Mouse (Mus musculus): Measurements from ENCODE around the gene Ndufaf7.
A peak's percentile ranks its signal among the peaks of the same experiment; 100 is the strongest.

The Ndufaf7 gene

GRCm38 (mm10) chr17:78966092-78966883, 29.4 kb downstream of the Ndufaf7 start:
- DNase-seq (ENCODE audit: low read depth) = peak; percentile 8

- no peak for DNase-seq (ENCODE audit: low read depth)
Measured at GRCm38 (mm10) chr17:78968500-78968899, 31.6 kb downstream of the Ndufaf7 start.

GRCm38 (mm10) chr17:78983166-78983565, 46.2 kb downstream of the Ndufaf7 start:
- no peak for DNase-seq (ENCODE audit: low read depth)

GRCm38 (mm10) chr17:78983736-78984135, 46.8 kb downstream of the Ndufaf7 start:
- DNase-seq (ENCODE audit: low read depth) = no peak

- peak; percentile 34 for DNase-seq (ENCODE audit: low read depth)
Measured at GRCm38 (mm10) chr17:78989015-78989414, 52.1 kb downstream of the Ndufaf7 start.

DNA sequence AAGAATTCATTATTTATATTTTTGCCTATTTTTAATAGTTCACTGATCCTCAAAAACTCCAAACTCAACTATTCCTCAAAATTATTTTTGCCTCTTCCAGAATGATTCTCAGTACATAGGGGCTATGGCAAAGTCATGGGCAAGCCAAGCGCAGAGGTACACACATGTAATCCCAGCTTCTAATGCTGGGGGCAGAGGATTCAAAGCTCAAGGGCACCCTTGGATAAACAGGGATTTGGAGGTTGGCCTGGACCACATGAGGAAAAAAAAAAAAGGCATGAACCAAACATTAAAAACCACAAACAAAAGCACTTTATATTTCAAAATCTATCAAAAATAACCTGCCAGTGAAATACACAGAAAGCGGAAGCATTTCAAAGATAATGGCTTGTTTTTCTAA, 54.6 kb downstream of the Ndufaf7 start:
- DNase-seq (ENCODE audit: low read depth) = no peak

DNA sequence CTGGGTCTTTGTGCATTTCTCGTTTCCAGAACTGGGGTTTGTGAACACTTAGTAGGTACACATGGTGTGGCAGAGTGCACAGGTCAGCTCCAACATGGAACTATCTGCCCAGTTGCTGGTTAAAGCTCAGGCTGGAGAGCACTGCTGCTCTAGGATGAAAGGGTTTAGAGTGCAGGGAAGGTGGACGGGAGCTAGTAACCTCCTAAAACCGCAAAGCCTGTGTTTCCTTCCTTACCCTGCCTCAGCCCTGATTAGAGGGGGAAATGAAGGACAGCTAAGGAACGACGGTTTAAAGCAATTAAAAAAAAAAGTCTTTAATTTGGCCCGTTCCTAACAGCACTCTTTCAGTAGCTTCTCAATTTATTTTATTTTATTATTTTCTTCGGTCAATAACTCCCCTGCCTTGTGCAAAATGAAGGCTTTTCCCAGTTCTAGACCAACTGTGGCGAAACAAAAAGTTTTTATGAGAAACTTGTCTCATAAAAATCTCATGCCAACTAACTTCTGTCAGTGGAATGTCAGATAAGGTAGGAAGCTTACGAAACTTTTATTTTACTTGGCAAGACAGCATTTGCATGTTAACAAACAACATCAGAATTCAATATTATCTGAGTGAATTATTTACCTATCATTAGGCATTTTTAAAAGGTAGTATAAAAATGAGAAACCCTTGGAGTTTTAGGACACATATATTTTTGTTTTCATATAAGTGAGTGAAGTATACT, 55.5 kb downstream of the Ndufaf7 start:
- DNase-seq (ENCODE audit: low read depth) = no peak

- DNase-seq (ENCODE audit: low read depth) = no peak
Measured at GRCm38 (mm10) chr17:78993670-78994069, 56.7 kb downstream of the Ndufaf7 start.

DNA sequence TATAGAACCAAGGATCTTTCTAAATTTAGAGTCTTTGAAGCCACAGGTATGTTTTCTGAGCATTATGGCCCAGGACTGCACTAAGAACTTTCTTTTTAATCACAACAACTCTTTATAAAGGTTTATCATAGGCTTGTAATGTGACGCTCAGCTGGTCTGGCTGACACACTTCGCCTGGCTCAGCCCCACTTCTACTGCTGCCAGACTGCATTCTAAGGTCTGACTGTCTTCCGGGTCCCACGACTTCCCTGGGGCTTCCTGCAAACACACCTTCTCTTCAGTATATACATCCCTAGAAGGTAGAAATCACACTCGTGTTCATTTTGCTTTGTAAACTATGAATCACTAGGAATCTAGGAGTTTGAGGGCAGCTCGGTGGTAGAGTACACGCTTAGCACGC, 57.4 kb downstream of the Ndufaf7 start:
- no peak for DNase-seq (ENCODE audit: low read depth)

DNA sequence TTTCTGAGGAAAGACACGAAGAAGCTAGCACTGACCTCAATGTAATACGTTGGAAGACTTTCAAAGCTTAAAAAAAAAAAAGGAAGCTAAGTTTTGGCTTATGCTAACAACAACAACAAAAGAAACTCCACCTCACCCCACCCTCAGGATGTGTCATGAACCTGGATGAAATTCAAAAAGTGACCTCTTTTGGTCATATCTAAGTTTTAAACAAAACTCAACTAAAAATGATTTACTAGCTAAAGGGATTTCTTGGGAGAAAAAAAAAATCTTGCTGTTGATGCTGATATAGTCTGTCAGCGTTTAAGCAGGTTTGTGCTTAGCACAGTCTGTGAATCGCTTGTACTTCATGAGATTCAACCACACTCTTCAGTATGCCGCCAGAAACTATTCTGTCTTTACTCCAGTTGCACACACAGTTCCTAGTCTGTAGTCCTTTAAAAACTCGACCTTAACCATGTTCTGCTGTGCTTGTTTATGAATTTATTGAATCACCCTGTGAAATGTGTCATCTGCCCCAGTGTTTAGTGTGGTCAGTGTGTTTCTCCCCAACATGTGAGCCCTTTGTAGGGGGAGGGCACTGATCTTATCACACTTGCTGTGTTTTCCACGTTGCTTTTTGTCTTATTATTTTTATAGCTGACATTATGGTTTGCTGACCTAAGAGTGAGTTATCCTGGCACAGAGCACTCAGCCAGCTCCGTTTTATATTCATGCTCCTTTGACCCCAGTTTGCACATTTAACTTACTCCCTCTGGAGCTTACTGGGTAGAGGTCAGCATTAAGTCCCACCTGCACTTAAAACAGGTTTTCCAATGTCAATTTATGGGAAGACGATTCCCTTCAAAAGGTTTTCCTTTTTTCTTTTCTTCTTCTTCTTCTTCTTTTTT, 58.2 kb downstream of the Ndufaf7 start:
- no peak for DNase-seq (ENCODE audit: low read depth)
